Mouse (Mus musculus): ENCODE measurements around the gene E2f6.

DNA sequence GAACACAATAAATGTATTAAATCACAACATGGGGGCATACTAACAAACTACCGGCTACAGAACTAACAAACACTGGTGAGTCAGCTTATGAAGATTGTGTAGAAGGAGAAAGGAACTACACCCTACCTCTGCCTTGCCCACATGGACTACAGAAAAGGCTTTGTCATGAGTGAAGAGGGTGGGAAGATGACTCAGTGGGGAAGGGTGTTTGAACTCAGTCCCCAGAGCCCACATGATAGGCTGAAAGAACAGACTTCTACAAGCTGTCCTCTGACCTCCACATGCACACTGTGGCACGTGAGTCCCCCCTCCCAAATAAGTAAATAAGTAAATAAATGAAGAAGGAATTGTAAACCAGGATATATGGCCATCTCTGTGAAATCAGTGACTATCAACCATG is 31.6 kb upstream of the E2f6 start:
- TF ChIP-seq CTCF (IDR thresholded peaks at IDR 0.05; ENCODE audit: low read depth, low read length) (no peak), POLR2A (IDR thresholded peaks at IDR 0.05; ENCODE audit: extremely low read depth, insufficient read depth, low read length) (no peak)
